Mouse (Mus musculus) ES-Bruce4 (cell line): ENCODE data around the gene Psma7. TPM values are rescaled to one million over a fixed set of nuclear protein-coding genes. Genes with fewer than 3 reads are reported as not detected.

Experiments used
- H3K27ac ChIP-seq: 2 replicates; pipeline ENCODE4 v1.5.1; 2012; ENCODE audit warnings: low read length, inconsistent platforms; ENCODE audit not compliant: insufficient read depth
- H3K27me3 ChIP-seq: 2 replicates; pipeline ENCODE4 v1.6.1; 2012; ENCODE audit warnings: mild to moderate bottlenecking, low read length, inconsistent platforms; ENCODE audit not compliant: control insufficient read depth, poor library complexity, insufficient read depth, severe bottlenecking
- H3K36me3 ChIP-seq: 2 replicates; pipeline ENCODE4 v1.6.1; 2012; ENCODE audit warnings: inconsistent platforms, mild to moderate bottlenecking, low read length, moderate library complexity; ENCODE audit not compliant: control insufficient read depth, poor library complexity, insufficient read depth, severe bottlenecking
- H3K4me1 ChIP-seq: one replicate; pipeline ENCODE4 v1.8.1; 2011; ENCODE audit warnings: low read length; ENCODE audit not compliant: control insufficient read depth, insufficient read depth
- H3K4me3 ChIP-seq: 2 replicates; pipeline ENCODE4 v1.5.1; 2011; ENCODE audit warnings: low read depth, mild to moderate bottlenecking, low read length
- H3K9ac ChIP-seq: 2 replicates; pipeline ENCODE4 v1.6.1; 2012; ENCODE audit warnings: low read depth, mild to moderate bottlenecking, inconsistent platforms; ENCODE audit not compliant: poor library complexity, severe bottlenecking
- H3K9me3 ChIP-seq: replicated peaks from 2 replicates; pipeline ENCODE4 v1.6.1; 2012; ENCODE audit warnings: mild to moderate bottlenecking, low read length, inconsistent platforms; ENCODE audit not compliant: control insufficient read depth, poor library complexity, insufficient read depth, severe bottlenecking
- CTCF ChIP-seq: IDR thresholded peaks from one replicate; pipeline ENCODE4 v1.8.1; 2011; ENCODE audit warnings: low read depth, low read length
- EP300 ChIP-seq: IDR thresholded peaks from 2 replicates; pipeline ENCODE4 v1.6.1; 2011; ENCODE audit warnings: low read depth, low read length; ENCODE audit not compliant: insufficient read depth
- POLR2A ChIP-seq: IDR thresholded peaks from one replicate; pipeline ENCODE4 v1.8.1; 2011; ENCODE audit warnings: low read length; ENCODE audit not compliant: insufficient read depth
- polyA plus RNA-seq: library from polyadenylated mRNA; stranded (reverse); fragments of >200 nt; gene quantifications from 2 replicates; pipeline ENCODE4 v1.2.4, GENCODE M21; 2011; ENCODE audit warnings: low read depth; ENCODE audit not compliant: missing spikeins, insufficient read depth, insufficient read length

Psma7 gene
- polyA plus RNA-seq, 1 experiment: 257 TPM

GRCm38 (mm10) chr2:180005656-180006351, 36.4 kb downstream of the Psma7 start:
- Histone ChIP-seq H3K27me3 (no peaks in the 10 kb centered on the region), H3K4me3 (no peak overlapping the region), H3K27ac (no peak overlapping the region), H3K36me3 (no peaks in the 10 kb centered on the region), H3K9me3 (no peaks in the 10 kb centered on the region), H3K9ac (no peak overlapping the region), H3K4me1 (no peaks in the 10 kb centered on the region)
- TF ChIP-seq EP300 (no peak), CTCF (no peak), POLR2A (no peak)

DNA sequence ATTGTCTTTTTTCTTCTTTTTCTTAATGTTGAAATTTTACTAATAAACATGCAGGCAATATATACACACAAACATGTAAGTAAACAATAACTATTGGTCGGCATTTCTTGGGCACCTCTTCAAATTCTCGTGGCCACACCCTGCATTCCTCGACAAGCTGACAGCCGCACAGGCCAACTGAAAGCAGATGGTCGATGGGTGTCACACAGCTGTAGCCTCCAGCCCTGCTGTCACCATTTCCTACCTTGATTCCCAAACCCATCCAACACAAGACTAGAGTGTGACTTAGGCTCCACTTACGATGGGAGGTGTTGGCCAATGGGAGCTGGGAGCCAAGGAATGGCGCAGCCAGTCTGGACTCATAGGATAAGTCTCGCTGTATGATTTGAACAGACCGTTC, 40.6 kb downstream of the Psma7 start:
- TF ChIP-seq EP300 (no peak), POLR2A (no peak), CTCF (no peak)
- H3K4me1 ChIP-seq: peaks cover 1% of the 10 kb centered on the region
- H3K27me3 ChIP-seq: no peaks in the 10 kb centered on the region
- no peaks in the 10 kb centered on the region for H3K9me3 ChIP-seq
- no peak overlapping the region for H3K27ac ChIP-seq
- no peak overlapping the region for H3K4me3 ChIP-seq
- no peaks in the 10 kb centered on the region for H3K36me3 ChIP-seq
- no peak overlapping the region for H3K9ac ChIP-seq

- Histone ChIP-seq H3K36me3 (no peaks in the 10 kb centered on the region), H3K9me3 (no peaks in the 10 kb centered on the region), H3K4me3 (no peak overlapping the region), H3K9ac (no peak overlapping the region), H3K27ac (no peak overlapping the region), H3K4me1 (peaks cover 1% of the 10 kb centered on the region), H3K27me3 (no peaks in the 10 kb centered on the region)
- TF ChIP-seq CTCF: no peak
- no peak for TF ChIP-seq EP300
- no peak for TF ChIP-seq POLR2A
Observed at GRCm38 (mm10) chr2:179998431-179998830, 43.8 kb downstream of the Psma7 start.

GRCm38 (mm10) chr2:179993071-179993470, 49.2 kb downstream of the Psma7 start:
- no peaks in the 10 kb centered on the region for H3K36me3 ChIP-seq
- TF ChIP-seq POLR2A: no peak
- TF ChIP-seq CTCF: no peak
- no peak for TF ChIP-seq EP300
- no peak overlapping the region for H3K4me3 ChIP-seq
- H3K9ac ChIP-seq: no peak overlapping the region
- H3K27me3 ChIP-seq: no peaks in the 10 kb centered on the region
- H3K4me1 ChIP-seq: no peaks in the 10 kb centered on the region
- H3K9me3 ChIP-seq: no peaks in the 10 kb centered on the region
- H3K27ac ChIP-seq: no peak overlapping the region

DNA sequence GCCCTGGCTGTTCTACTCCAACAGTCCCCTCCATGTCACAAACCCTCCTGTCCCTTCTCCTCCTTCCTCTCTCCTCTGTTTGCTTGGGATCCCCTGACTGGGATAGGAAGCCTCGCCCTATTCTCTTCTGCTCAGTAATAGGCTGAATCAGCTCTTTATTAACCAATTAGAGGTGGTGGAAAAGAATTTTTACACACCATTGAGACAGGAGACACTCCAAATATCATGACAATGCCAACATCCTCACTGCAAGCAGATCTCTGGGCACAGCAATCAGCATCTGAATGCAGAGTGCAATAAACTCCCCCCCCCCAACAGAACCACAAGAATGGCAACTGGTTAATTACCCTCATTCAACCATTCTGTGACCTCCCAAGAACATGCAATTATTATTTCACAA, 53.1 kb downstream of the Psma7 start:
- Histone ChIP-seq H3K9me3 (no peaks in the 10 kb centered on the region), H3K4me1 (no peaks in the 10 kb centered on the region), H3K27me3 (no peaks in the 10 kb centered on the region), H3K9ac (no peak overlapping the region), H3K4me3 (no peak overlapping the region), H3K36me3 (no peaks in the 10 kb centered on the region), H3K27ac (no peak overlapping the region)
- TF ChIP-seq CTCF: no peak
- no peak for TF ChIP-seq POLR2A
- no peak for TF ChIP-seq EP300

- Histone ChIP-seq H3K36me3 (no peaks in the 10 kb centered on the region), H3K27ac (no peak overlapping the region), H3K4me1 (no peaks in the 10 kb centered on the region), H3K9me3 (no peaks in the 10 kb centered on the region), H3K9ac (no peak overlapping the region), H3K4me3 (no peak overlapping the region), H3K27me3 (no peaks in the 10 kb centered on the region)
- TF ChIP-seq POLR2A (no peak), EP300 (no peak), CTCF (no peak)
Observed at GRCm38 (mm10) chr2:179986437-179987022, 55.7 kb downstream of the Psma7 start.

Other genes starting within 250 kb of the Psma7 start
- gene Taf4, start 65.8 kb downstream of the Psma7 start, polyA plus RNA-seq: 22.4 and 26.4 TPM in 2 replicates
- gene Lsm14b, start 17.4 kb downstream of the Psma7 start, polyA plus RNA-seq: 55.6 and 59.8 TPM in 2 replicates
- 5.1 TPM in 2 replicates for gene Ss18l1, start 76 bp upstream of the Psma7 start, polyA plus RNA-seq
- gene Mtg2, start 28.2 kb upstream of the Psma7 start, polyA plus RNA-seq: 12.4 and 14.7 TPM in 2 replicates
- 0.24 TPM in 1 of 2 replicates, not detected in the other for gene Hrh3, start 62.1 kb upstream of the Psma7 start, polyA plus RNA-seq
- gene Osbpl2, start 76.9 kb upstream of the Psma7 start, polyA plus RNA-seq: 18.0 and 18.9 TPM in 2 replicates
- 50.0 and 54.3 TPM in 2 replicates for gene Adrm1, start 129.1 kb upstream of the Psma7 start, polyA plus RNA-seq
- 141 and 145 TPM in 2 replicates for gene Lama5, start 183.4 kb upstream of the Psma7 start, polyA plus RNA-seq
- 1,612 and 1,632 TPM in 2 replicates for gene Rps21, start 214.9 kb upstream of the Psma7 start, polyA plus RNA-seq
- 13.2 and 14.5 TPM in 2 replicates for gene Cables2, start 231.1 kb upstream of the Psma7 start, polyA plus RNA-seq
- 1.7 and 1.8 TPM in 2 replicates for gene Rbbp8nl, start 247.4 kb upstream of the Psma7 start, polyA plus RNA-seq